Mouse (Mus musculus): ENCODE measurements around the gene Gabre. TPM values are rescaled to one million over a fixed set of nuclear protein-coding genes. Genes with fewer than 3 reads are reported as not detected.

The Gabre gene
- polyA plus RNA-seq (2012; fragmentation: generic; extraction: Trizol) = 2.2 TPM

DNA sequence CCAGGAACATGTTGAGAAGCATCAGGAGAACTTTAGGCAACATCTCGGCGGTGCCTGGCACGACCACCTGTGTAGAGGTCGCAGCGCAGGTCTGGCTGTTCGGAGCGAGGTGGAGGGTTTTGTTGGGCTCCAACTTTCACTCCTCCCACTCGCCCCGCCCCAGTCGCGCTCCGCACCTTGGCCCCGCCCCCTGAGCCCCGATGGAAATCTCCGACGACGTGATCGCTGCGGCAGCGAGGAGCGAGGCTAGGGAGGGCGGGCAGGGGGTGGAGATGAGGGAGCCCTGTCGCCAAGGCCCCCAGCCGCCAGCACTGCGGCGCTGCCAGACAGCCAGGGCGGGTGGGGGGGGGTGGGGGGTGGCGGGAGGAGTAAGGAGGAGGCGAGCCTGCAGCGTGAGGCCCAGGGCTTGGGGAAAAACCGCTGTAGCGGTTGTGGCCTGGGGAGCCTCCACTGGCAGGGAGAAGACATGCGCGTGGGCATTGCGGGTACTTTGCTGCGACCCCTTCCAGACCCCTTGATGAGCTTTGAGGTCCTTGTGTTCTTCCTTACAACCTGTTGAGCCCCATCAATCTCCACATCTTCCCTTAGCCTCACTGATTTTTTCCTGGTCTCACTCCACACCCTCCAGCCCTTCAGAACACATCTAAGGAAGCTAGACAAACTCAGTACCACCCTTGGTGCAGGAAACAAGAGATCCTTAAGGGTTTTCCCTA is at the start of gene Gabre:
Gabre (minus strand) TSS at position 145 of the 713 bp plus-strand sequence.
- Histone ChIP-seq H3K4me3 (peak within 1 kb of the TSS; percentile 38), H3K4me2 (ENCODE audit: low read depth) (peak within 1 kb of the TSS; percentile 70), H3K79me2 (ENCODE audit: control insufficient read depth, insufficient read depth) (no peaks in the 10 kb centered on the region), H3K36me3 (ENCODE audit: control insufficient read depth, insufficient read depth) (no peaks in the 10 kb centered on the region), H3K27me3 (ENCODE audit: control insufficient read depth, insufficient read depth, insufficient read length) (no peaks in the 10 kb centered on the region), H3ac (ENCODE audit: control insufficient read depth, insufficient read length) (peak within 1 kb of the TSS; percentile 70)
- TF ChIP-seq SRF (IDR thresholded peaks at IDR 0.05; ENCODE audit: control insufficient read depth, insufficient read length, low read depth) (no peak), POLR2A (IDR thresholded peaks at IDR 0.05; ENCODE audit: insufficient read length, low read depth) (peak; percentile 60), TCF3 (IDR thresholded peaks at IDR 0.05; ENCODE audit: insufficient read length, low read depth) (no peak), POLR2AphosphoS2 (IDR thresholded peaks at IDR 0.05; ENCODE audit: insufficient read length, low read depth) (peak; percentile 47), E2F4 (IDR thresholded peaks at IDR 0.05; ENCODE audit: insufficient read depth) (no peak)

DNA sequence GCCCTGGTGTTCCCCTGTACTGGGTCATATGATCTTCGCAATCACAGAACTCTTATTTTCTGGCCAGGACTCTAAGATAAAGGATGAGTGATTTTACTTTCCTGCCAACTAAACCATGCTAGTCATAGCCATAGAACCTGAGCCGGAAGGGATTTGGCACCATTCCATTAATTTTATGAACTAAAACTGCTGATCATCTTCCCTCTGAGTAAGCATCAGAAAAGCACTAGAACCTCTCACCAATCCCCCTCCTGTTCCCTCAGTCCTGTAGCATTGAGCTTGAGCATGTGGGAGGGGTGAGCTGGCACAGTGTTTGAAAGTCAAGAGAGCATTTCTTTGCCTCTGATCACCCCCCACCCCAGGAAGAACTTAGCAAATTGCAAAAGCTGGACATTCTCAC is 23.2 kb upstream of the Gabre start:
- H3K36me3 ChIP-seq (ENCODE audit: control insufficient read depth, insufficient read depth) = no peaks in the 10 kb centered on the region
- H3K79me2 ChIP-seq (ENCODE audit: control insufficient read depth, insufficient read depth) = no peaks in the 10 kb centered on the region
- H3K4me3 ChIP-seq = no peak overlapping the region
- TF ChIP-seq MYOD1 (IDR thresholded peaks at IDR 0.05; ENCODE audit: control insufficient read depth in 1 of 3, insufficient read length in 2 of 3, low read depth in 2 of 3) (no peak), E2F4 (IDR thresholded peaks at IDR 0.05; ENCODE audit: insufficient read depth) (no peak), MAX (IDR thresholded peaks at IDR 0.05; ENCODE audit: low read depth) (no peak), REST (IDR thresholded peaks at IDR 0.05; ENCODE audit: insufficient read depth, insufficient read length) (no peak), POLR2AphosphoS2 (IDR thresholded peaks at IDR 0.05; ENCODE audit: insufficient read length, low read depth) (no peak), POLR2A (IDR thresholded peaks at IDR 0.05; ENCODE audit: insufficient read length, low read depth) (no peak), CEBPB (IDR thresholded peaks at IDR 0.05; ENCODE audit: insufficient read depth, poor library complexity, severe bottlenecking) (no peak), TCF12 (IDR thresholded peaks at IDR 0.05; ENCODE audit: insufficient read depth, poor library complexity, severe bottlenecking) (no peak)
- no peaks in the 10 kb centered on the region for H3K27me3 ChIP-seq (ENCODE audit: control insufficient read depth, insufficient read depth, insufficient read length)
- H3K4me2 ChIP-seq (ENCODE audit: low read depth) = no peak overlapping the region
- no peak overlapping the region for H3ac ChIP-seq (ENCODE audit: control insufficient read depth, insufficient read length)

DNA sequence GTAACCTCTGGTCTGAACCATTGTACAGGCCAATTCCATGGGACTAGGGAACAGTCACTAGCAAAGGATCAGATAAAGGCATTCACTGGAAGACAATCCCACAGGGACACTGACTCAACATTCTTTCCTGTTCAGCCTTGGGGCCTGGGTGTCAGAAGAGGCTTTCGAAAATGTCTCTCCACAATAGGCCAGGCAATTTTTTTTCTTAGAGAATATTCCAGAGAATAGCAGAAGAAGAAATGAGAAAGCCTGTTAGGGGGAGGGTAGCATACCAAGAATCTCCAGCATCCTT is 715 bp upstream of the Gabre start:
- peak overlapping the region; percentile 62 for H3K4me2 ChIP-seq (ENCODE audit: low read depth)
- no peak overlapping the region for H3K4me3 ChIP-seq
- no peaks in the 10 kb centered on the region for H3K79me2 ChIP-seq (ENCODE audit: control insufficient read depth, insufficient read depth)
- TF ChIP-seq USF1 (IDR thresholded peaks at IDR 0.05; ENCODE audit: low read depth) = no peak
- no peak for TF ChIP-seq TCF3 (IDR thresholded peaks at IDR 0.05; ENCODE audit: insufficient read length, low read depth)
- no peak for TF ChIP-seq MYOD1 (IDR thresholded peaks at IDR 0.05; ENCODE audit: control insufficient read depth in 1 of 3, insufficient read length in 2 of 3, low read depth in 2 of 3)
- no peak for TF ChIP-seq TCF12 (IDR thresholded peaks at IDR 0.05; ENCODE audit: insufficient read depth, poor library complexity, severe bottlenecking)
- no peak for TF ChIP-seq CEBPB (IDR thresholded peaks at IDR 0.05; ENCODE audit: insufficient read depth, poor library complexity, severe bottlenecking)
- TF ChIP-seq POLR2AphosphoS2 (IDR thresholded peaks at IDR 0.05; ENCODE audit: insufficient read length, low read depth) = no peak
- no peak for TF ChIP-seq SRF (IDR thresholded peaks at IDR 0.05; ENCODE audit: control insufficient read depth, insufficient read length, low read depth)
- no peak for TF ChIP-seq POLR2A (IDR thresholded peaks at IDR 0.05; ENCODE audit: insufficient read length, low read depth)
- no peak for TF ChIP-seq E2F4 (IDR thresholded peaks at IDR 0.05; ENCODE audit: insufficient read depth)
- TF ChIP-seq MYOG (IDR thresholded peaks at IDR 0.05; ENCODE audit: control insufficient read depth in 1 of 3, insufficient read depth in 1 of 3, insufficient read length in 2 of 3, low read depth in 2 of 3) = no peak
- no peaks in the 10 kb centered on the region for H3K36me3 ChIP-seq (ENCODE audit: control insufficient read depth, insufficient read depth)
- H3K27me3 ChIP-seq (ENCODE audit: control insufficient read depth, insufficient read depth, insufficient read length) = no peaks in the 10 kb centered on the region
- no peak overlapping the region for H3ac ChIP-seq (ENCODE audit: control insufficient read depth, insufficient read length)

DNA sequence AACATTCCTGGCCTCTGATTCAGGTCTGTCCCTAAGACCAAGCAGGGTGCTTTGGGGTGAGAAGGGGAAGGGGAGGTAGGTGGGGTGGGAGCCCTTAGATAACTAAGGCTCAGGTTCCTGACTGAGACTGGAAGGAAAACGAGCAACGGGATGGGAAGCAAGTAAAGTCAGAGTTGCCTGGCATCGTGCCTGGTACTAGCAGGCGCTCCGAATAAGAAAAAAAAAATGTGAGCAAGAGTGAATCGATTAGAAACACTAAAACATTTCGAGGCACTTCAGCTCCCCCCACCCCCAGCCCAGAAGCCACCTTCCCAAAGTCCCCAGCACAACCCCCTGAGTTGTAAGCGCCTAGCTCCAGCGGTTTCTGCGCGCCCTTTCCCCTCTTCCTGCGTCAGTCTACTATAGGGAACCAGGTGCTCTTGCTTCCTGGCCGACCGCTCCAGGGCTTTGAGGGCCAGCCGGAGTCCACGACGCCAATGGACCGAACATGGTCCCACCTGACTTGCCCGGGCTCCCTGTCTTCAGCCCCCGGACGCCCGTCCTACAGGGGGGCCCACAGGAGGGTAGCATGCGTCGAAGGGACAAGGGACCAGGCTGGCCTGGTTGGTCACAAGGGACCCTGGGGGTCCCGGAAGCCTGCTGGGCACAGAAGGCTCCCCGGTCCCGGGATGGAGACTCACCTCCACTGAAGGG is 491 bp downstream of the Gabre start:
- Histone ChIP-seq H3K4me2 (ENCODE audit: low read depth) (peak overlapping the region; percentile 70), H3K27me3 (ENCODE audit: control insufficient read depth, insufficient read depth, insufficient read length) (no peaks in the 10 kb centered on the region), H3K79me2 (ENCODE audit: control insufficient read depth, insufficient read depth) (no peaks in the 10 kb centered on the region), H3K4me3 (peak overlapping the region; percentile 38), H3ac (ENCODE audit: control insufficient read depth, insufficient read length) (peak overlapping the region; percentile 70), H3K36me3 (ENCODE audit: control insufficient read depth, insufficient read depth) (no peaks in the 10 kb centered on the region)
- TF ChIP-seq USF1 (IDR thresholded peaks at IDR 0.05; ENCODE audit: low read depth) (no peak), CEBPB (IDR thresholded peaks at IDR 0.05; ENCODE audit: insufficient read depth, poor library complexity, severe bottlenecking) (no peak), TCF3 (IDR thresholded peaks at IDR 0.05; ENCODE audit: insufficient read length, low read depth) (no peak), MYOD1 (IDR thresholded peaks at IDR 0.05; ENCODE audit: control insufficient read depth in 1 of 3, insufficient read length in 2 of 3, low read depth in 2 of 3) (no peak), POLR2AphosphoS2 (IDR thresholded peaks at IDR 0.05; ENCODE audit: insufficient read length, low read depth) (no peak), SRF (IDR thresholded peaks at IDR 0.05; ENCODE audit: control insufficient read depth, insufficient read length, low read depth) (no peak), E2F4 (IDR thresholded peaks at IDR 0.05; ENCODE audit: insufficient read depth) (no peak), POLR2A (IDR thresholded peaks at IDR 0.05; ENCODE audit: insufficient read length, low read depth) (no peak), MYOG (IDR thresholded peaks at IDR 0.05; ENCODE audit: control insufficient read depth in 1 of 3, insufficient read depth in 1 of 3, insufficient read length in 2 of 3, low read depth in 2 of 3) (no peak), TCF12 (IDR thresholded peaks at IDR 0.05; ENCODE audit: insufficient read depth, poor library complexity, severe bottlenecking) (no peak), MAX (IDR thresholded peaks at IDR 0.05; ENCODE audit: low read depth) (no peak), REST (IDR thresholded peaks at IDR 0.05; ENCODE audit: insufficient read depth, insufficient read length) (no peak)

All from myocyte (in vitro differentiated cells).